Mouse (Mus musculus): ENCODE data around the gene Sytl4.

DNA sequence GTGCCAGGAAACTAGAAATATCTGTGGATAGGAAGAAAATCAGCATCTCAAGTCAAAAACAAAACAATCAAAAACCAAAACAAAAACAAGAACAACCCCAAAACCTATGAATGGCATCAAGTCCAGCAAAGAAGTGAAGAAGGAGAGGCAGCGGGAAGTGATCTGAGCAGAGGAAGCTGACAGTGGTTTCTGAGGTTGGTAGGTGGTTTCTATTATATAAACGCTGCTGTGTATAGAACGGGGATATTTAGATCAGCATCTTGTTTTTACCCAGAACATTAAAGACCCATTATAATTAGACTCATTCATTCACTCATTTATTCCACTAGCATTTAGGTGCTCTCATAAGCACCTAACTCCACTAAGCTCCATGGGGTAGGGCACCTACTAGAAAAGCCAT is 94.3 kb downstream of the Sytl4 start:
- TF ChIP-seq ZKSCAN1 (IDR thresholded peaks at IDR 0.05; ENCODE audit: borderline replicate concordance, low read depth, low read length) = no peak
- TF ChIP-seq EP300 (IDR thresholded peaks at IDR 0.05; ENCODE audit: low read length) = no peak
- TF ChIP-seq POLR2A (IDR thresholded peaks at IDR 0.05; ENCODE audit: low read depth, low read length) = no peak
- no peak for TF ChIP-seq ETS1 (conservative IDR thresholded peaks at IDR 0.05; ENCODE audit: low read depth, low read length)
- no peak for TF ChIP-seq TCF12 (IDR thresholded peaks at IDR 0.05; ENCODE audit: low read depth, low read length)
- TF ChIP-seq SIN3A (IDR thresholded peaks at IDR 0.05; ENCODE audit: low read length) = no peak
- no peak for TF ChIP-seq JUN (IDR thresholded peaks at IDR 0.05; ENCODE audit: insufficient read depth, low read depth, low read length)
- TF ChIP-seq CTCF (conservative IDR thresholded peaks at IDR 0.05 in 1 of 2, IDR thresholded peaks at IDR 0.05 in 1 of 2; ENCODE audit: low read depth in 2 of 2, low read length in 2 of 2) = no peak
